22 mouse cellular contexts compared by ENCODE assay signal in the genomic region with DNA sequence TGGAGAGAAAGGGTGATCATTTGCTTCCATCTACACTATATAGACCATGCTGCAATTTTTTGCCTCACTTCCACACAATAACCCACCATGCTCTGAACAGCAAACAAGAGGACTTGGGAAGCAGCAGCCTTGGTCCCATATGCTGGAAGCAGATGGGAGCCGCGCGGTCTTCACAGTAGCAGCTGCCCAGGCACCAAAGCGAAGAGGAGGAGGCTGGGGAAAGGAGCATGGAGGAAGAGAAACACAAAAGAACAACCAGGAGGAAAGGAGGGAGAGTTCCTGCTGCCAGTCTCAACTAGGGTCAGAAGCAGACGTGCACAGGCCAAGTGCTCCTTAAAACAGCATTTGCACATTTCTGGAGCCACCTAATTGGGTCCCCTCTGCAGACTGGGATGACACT.
A peak's percentile ranks its signal among the peaks of the same experiment; 100 is the strongest.
DNase-seq lines count a peak whose midpoint lies in the region; ATAC-seq and TF ChIP-seq lines count a peak whose summit lies in the region.
"Had no signal": no experiment of that assay in that cellular context is flagged by ENCODE, and none has a peak within 500 bp of the region (broad histone marks: within the 10 kb centered on the region; RNA-seq: fewer than 3 reads in every experiment).

No protein-coding gene starts in this region.

- peak; percentile 64; the same call in 1 of the 2 replicates for ATAC-seq in forebrain, postnatal 0 days
- ATAC-seq: Patski had no signal

- no peaks in the 10 kb centered on the region for H3K79me2 ChIP-seq in heart, adult 2 months (replicated peaks; ENCODE audit: control insufficient read depth, insufficient read depth, low read length)

- intact Hi-C loops in heart, adult 2 months (cut with DNase I): no loop called here

- no peaks in the 10 kb centered on the region for H3K27me3 ChIP-seq in forebrain, postnatal 0 days (ENCODE audit: insufficient read depth, low read length)
- H3K27me3 ChIP-seq in forebrain, embryonic 10.5 days (ENCODE audit: poor library complexity, severe bottlenecking): no peaks in the 10 kb centered on the region
- H3K27me3 ChIP-seq in heart, adult 2 months (ENCODE audit: control insufficient read depth, insufficient read depth, low read length): no peaks in the 10 kb centered on the region; the same call in 1 of the 2 replicates
- H3K27me3 ChIP-seq: neural tube, embryonic 13.5 days had no signal

- H3K4me2 ChIP-seq in forebrain, postnatal 0 days (ENCODE audit: low read depth): no peak overlapping the region
- H3K4me2 ChIP-seq: hindbrain, embryonic 13.5 days; liver, embryonic 11.5 days; lung, embryonic 14.5 days; midbrain, embryonic 11.5 days; neural tube, embryonic 13.5 days had no signal

- no peak overlapping the region for H3K27ac ChIP-seq in forebrain, postnatal 0 days (ENCODE audit: low read depth, low read length)
- H3K27ac ChIP-seq in forebrain, embryonic 10.5 days: no peak overlapping the region
- H3K27ac ChIP-seq in heart, adult 2 months: no peak overlapping the region
- H3K27ac ChIP-seq: heart, embryonic 10.5 days; hindbrain, embryonic 13.5 days; macrophage; neural tube, embryonic 13.5 days had no signal

- H3K4me1 ChIP-seq in forebrain, postnatal 0 days (ENCODE audit: insufficient read depth): peaks cover 7% of the 10 kb centered on the region; the same call in 1 of the 2 replicates
- H3K4me1 ChIP-seq in forebrain, embryonic 10.5 days: peaks cover 20% of the 10 kb centered on the region
- H3K4me1 ChIP-seq in heart, adult 2 months (ENCODE audit: control insufficient read depth, insufficient read depth, low read length): no peaks in the 10 kb centered on the region

- TF ChIP-seq CTCF in forebrain, postnatal 0 days (IDR thresholded peaks at IDR 0.05; ENCODE audit: low read depth): no peak
- no peak for TF ChIP-seq CTCF in heart, adult 2 months (IDR thresholded peaks at IDR 0.05)

- DNase-seq in forebrain, postnatal 0 days: peak; percentile 60
- no peak for DNase-seq in forebrain, embryonic 10.5 days (ENCODE audit: extremely low spot score, low spot score)
- peak; percentile 61 to 79 for DNase-seq in right cerebral cortex, postnatal 10 days (ENCODE audit: low spot score in 2 of 2)
- no peak for DNase-seq in right cerebral cortex, adult 2 months (ENCODE audit: low spot score in 2 of 2)
- DNase-seq in layer of hippocampus, postnatal 14 days (ENCODE audit: low spot score in 2 of 2): peak; percentile 64 to 77
- DNase-seq in heart, adult 2 months: no peak
- DNase-seq in spleen, postnatal 14 days (ENCODE audit: low spot score in 2 of 2): no peak
- DNase-seq: adrenal gland, postnatal 36 days; cerebellum, adult 9-11 months; gastrocnemius, postnatal 14 days; heart, postnatal 10 days; kidney, adult 2 months; kidney, postnatal 25 days; lung, embryonic 14.5 days; thymus, adult 18-20 months had no signal

- no peaks in the 10 kb centered on the region for H3K36me3 ChIP-seq in forebrain, postnatal 0 days (ENCODE audit: insufficient read depth)
- no peaks in the 10 kb centered on the region for H3K36me3 ChIP-seq in forebrain, embryonic 10.5 days (replicated peaks)
- H3K36me3 ChIP-seq in heart, adult 2 months (ENCODE audit: control insufficient read depth, insufficient read depth, low read length): no peaks in the 10 kb centered on the region
- H3K36me3 ChIP-seq: heart, embryonic 10.5 days; hindbrain, embryonic 13.5 days; neural tube, embryonic 13.5 days had no signal

- TF ChIP-seq EP300 in heart, adult 2 months (IDR thresholded peaks at IDR 0.05; ENCODE audit: insufficient read depth, low read depth, low read length): no peak

- no peak overlapping the region for H3K4me3 ChIP-seq in forebrain, postnatal 0 days (ENCODE audit: low read depth, low read length)
- H3K4me3 ChIP-seq in forebrain, embryonic 10.5 days: no peak overlapping the region
- no peak overlapping the region for H3K4me3 ChIP-seq in heart, adult 2 months
- H3K4me3 ChIP-seq: heart, embryonic 10.5 days; hindbrain, embryonic 13.5 days; neural tube, embryonic 13.5 days had no signal

- no peak for TF ChIP-seq POLR2A in heart, adult 2 months (IDR thresholded peaks at IDR 0.05; ENCODE audit: insufficient read depth, low read depth, low read length)

- H3K9ac ChIP-seq in forebrain, postnatal 0 days: no peak overlapping the region
- H3K9ac ChIP-seq in heart, adult 2 months (ENCODE audit: low read depth, low read length): no peak overlapping the region
- H3K9ac ChIP-seq: hindbrain, embryonic 13.5 days; lung, embryonic 14.5 days; neural tube, embryonic 13.5 days had no signal

- no peaks in the 10 kb centered on the region for H3K9me3 ChIP-seq in forebrain, postnatal 0 days (ENCODE audit: low read length)
- no peaks in the 10 kb centered on the region for H3K9me3 ChIP-seq in forebrain, embryonic 10.5 days
- H3K9me3 ChIP-seq: heart, embryonic 10.5 days; hindbrain, embryonic 13.5 days; neural tube, embryonic 13.5 days had no signal

- WGBS in forebrain, postnatal 0 days: 72% methylated on average over 5 of the region's 5 CpGs
- WGBS in forebrain, embryonic 10.5 days: 87% methylated on average over 5 of the region's 5 CpGs
- 81% methylated on average over 5 of the region's 5 CpGs for WGBS in heart, adult 2 months

Comparison
In these comparisons a context has a peak if more than half of its experiments do, and no peak if none do; other contexts are left out.
1. DNase-seq: peak in forebrain, postnatal 0 days (single experiment), right cerebral cortex, postnatal 10 days (2 of 2) and layer of hippocampus, postnatal 14 days (2 of 2); none in forebrain, embryonic 10.5 days (single experiment), right cerebral cortex, adult 2 months (0 of 2), heart, adult 2 months (0 of 2) and spleen, postnatal 14 days (0 of 2).